Mouse (Mus musculus) frontal cortex, postnatal 14 days (tissue): ENCODE data around the gene 4921536K21Rik.

ENCODE experiments used
- DNase-seq, 2 experiments: peaks; one replicate each; pipeline ENCODE4 v3.0.0; 2022; ENCODE audit warnings: low spot score in 2 of 2

4921536K21Rik gene

GRCm38 (mm10) chr11:3855846-3856245 lies 39.1 kb downstream of the 4921536K21Rik start:
- DNase-seq: no peak

GRCm38 (mm10) chr11:3854156-3854555 lies 40.7 kb downstream of the 4921536K21Rik start:
- no peak for DNase-seq

- DNase-seq: peak in 1 of 2 experiments; percentile 61
Observed at GRCm38 (mm10) chr11:3853481-3854034, 41.3 kb downstream of the 4921536K21Rik start.

GRCm38 (mm10) chr11:3853031-3853430 lies 41.9 kb downstream of the 4921536K21Rik start:
- no peak for DNase-seq

GRCm38 (mm10) chr11:3851872-3852271 lies 43.0 kb downstream of the 4921536K21Rik start:
- no peak for DNase-seq

- DNase-seq: no peak
Observed at GRCm38 (mm10) chr11:3850746-3851277, 44.1 kb downstream of the 4921536K21Rik start.

- DNase-seq: no peak
Observed at GRCm38 (mm10) chr11:3850315-3850614, 44.6 kb downstream of the 4921536K21Rik start.

- DNase-seq: no peak
Observed at GRCm38 (mm10) chr11:3849469-3850314, 45.2 kb downstream of the 4921536K21Rik start.

- DNase-seq: no peak
Observed at GRCm38 (mm10) chr11:3846351-3846750, 48.5 kb downstream of the 4921536K21Rik start.

GRCm38 (mm10) chr11:3843943-3844734 lies 50.8 kb downstream of the 4921536K21Rik start:
- DNase-seq: no peak
